Mouse (Mus musculus): Measurements from ENCODE around the gene Ubtd2.

Gene Ubtd2

GRCm38 (mm10) chr11:32524122-32524920, 69.2 kb downstream of the Ubtd2 start:
- 84% methylated on average over 11 of the region's 11 CpGs for WGBS

- 92% methylated on average over 4 of the region's 4 CpGs for WGBS
Observed at GRCm38 (mm10) chr11:32527006-32527405, 71.8 kb downstream of the Ubtd2 start.

DNA sequence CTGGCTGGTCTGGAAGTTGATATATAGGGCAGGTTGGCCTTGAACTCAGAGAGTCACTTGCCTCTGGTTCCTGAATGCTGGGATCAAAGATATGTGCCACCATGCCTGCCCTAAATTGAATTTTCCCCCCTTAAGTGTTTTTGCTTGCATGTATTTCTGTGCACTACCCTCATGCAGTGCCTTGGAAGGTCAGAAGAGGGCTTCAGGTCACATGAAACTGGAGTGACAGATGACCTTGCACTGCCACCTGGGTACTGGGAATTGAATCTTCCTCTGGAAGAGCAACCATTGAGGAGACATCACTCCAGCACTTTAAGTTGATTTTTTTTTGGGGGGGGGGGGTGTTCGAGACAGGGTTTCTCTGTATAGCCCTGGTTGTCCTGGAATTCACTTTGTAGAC, 75.0 kb downstream of the Ubtd2 start:
- WGBS: 79% methylated on average over 1 of the region's 1 CpGs

- WGBS: 6% methylated on average over 33 of the region's 33 CpGs
Observed at GRCm38 (mm10) chr11:32531871-32532764, 76.9 kb downstream of the Ubtd2 start, which contains the start of gene Efcab9. Gene Efcab9 (minus strand): TSS chr11:32532081.

- WGBS: under 1% methylated on average over 76 of the region's 82 CpGs
Observed at GRCm38 (mm10) chr11:32532765-32533481, 77.8 kb downstream of the Ubtd2 start, which contains the start of gene Stk10. Gene Stk10 (plus strand): TSS chr11:32533305.

- WGBS: 4% methylated on average over 24 of the region's 24 CpGs
Observed at GRCm38 (mm10) chr11:32533482-32534261, 78.5 kb downstream of the Ubtd2 start.

- WGBS: 76% methylated on average over 7 of the region's 7 CpGs
Observed at GRCm38 (mm10) chr11:32534453-32535075, 79.4 kb downstream of the Ubtd2 start.

GRCm38 (mm10) chr11:32535646-32536045, 80.5 kb downstream of the Ubtd2 start:
- 97% methylated on average over 4 of the region's 4 CpGs for WGBS

DNA sequence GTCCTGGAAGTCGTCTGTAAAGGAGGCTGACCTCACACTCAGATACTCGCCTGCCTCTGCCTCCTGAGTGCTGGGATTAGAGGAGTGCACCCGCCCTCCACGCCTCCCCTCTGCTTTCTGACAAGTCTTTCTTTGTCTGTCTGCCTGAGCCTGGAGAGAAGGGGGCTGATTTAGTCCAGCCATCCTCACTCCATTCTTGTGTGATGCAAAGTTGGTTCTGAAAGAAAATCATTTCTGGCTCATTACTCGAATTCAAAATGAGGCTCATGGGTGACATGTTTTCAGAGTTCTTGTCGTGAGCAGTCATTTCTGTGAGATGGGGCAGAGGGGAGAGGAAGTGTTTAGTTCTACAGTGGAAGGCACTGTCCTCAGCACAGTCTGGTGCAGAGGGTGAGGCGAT, 81.8 kb downstream of the Ubtd2 start:
- 58% methylated on average over 7 of the region's 7 CpGs for WGBS

DNA sequence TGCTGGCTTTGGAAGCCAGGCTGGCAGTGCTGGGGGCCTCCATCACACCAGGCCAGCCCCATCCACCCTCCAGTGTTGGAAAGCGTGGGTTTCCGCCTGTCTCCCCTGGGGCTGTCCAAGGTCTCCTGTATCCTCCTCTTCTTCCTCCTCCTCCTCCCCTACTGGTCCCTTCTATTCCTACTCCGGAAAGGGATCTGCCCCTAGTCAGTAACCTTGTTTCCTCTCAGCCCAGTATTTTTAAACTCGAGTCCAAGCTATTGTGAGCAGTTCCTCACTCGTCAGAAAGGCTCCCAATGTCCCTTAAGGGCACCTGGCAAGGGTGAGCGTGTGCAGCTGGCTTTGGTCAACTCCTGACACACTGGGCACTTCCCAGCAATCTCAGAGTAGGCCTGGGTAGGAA, 83.3 kb downstream of the Ubtd2 start:
- 71% methylated on average over 6 of the region's 6 CpGs for WGBS

DNA sequence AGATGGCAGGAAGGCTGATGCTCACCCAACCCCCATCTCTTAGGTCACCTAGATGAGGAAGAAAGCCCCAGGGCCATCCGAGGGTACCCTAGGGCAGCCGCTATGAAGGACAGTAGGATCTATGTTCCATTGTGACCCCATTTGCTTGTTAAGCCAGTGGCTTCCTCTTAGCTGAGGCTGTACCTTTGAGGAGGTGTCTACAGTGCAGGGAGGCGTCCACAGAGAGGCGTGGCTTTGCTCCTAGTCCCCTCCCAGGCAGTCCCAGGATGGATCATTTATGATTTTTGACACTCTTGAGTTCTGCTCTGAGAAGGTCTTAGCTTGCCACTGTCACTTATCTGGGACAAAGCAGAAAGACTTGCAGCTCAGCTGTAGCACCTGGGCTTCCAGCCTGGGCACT, 83.7 kb downstream of the Ubtd2 start:
- WGBS: 89% methylated on average over 4 of the region's 4 CpGs

DNA sequence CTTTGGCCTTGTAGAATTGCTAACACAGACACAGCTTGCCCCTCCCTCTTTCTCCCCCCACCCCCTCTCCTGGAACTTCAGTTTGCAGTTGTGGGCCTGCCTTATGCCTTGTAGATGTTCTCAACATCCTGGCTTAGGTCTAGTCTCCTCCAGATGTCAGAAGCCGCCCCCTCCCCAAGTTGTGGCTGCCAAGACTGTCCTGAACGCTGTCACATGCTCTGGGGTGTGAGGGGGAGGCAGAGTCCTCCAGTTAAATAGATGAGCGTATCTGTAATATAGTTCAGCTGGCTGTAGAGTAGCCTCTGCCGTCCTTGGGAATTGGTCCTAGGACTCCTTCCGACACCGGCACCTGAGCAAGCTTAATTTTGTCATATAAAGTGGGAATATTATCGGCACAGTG, 84.5 kb downstream of the Ubtd2 start:
- WGBS: 85% methylated on average over 7 of the region's 7 CpGs

- WGBS: 62% methylated on average over 6 of the region's 6 CpGs
Observed at GRCm38 (mm10) chr11:32540463-32540862, 85.3 kb downstream of the Ubtd2 start.

- 96% methylated on average over 4 of the region's 4 CpGs for WGBS
Observed at GRCm38 (mm10) chr11:32542181-32542580, 87.0 kb downstream of the Ubtd2 start.

DNA sequence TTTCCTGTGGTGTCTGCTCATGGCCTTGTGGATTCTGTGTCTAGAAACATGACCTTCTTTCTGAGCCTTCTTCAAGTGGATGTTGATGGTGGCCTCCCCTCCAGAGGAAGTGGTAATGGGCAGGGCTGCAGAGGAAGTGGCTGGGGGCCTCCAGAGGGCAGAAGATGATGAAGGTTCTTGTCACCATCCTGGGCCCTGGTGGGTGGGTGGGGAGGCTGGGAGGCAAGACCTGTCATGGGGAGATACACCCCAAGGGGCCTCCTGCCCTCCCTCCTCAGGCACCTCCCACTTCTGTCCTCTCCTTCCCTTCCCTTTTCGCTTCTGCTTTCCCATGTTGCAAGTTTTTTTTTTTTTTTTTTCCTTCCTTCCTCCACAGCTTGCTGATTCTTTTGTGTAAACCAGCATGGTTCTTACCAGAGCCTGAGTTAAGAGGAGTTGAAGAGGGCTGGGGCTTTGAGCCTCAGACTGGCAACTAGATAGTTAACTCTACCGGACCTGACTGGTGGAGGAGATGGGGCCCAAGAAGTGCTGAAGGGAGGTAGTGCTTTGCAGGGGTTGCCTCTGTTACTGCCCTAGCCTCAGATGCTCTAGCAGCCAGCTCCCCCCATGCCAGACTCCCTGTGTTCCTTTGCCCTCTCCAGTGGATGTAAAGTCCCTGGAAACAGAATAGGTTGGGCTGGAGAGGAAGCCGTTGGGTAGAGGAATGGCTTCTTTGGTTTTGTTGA, 87.7 kb downstream of the Ubtd2 start:
- 44% methylated on average over 3 of the region's 3 CpGs for WGBS

GRCm38 (mm10) chr11:32544041-32544440, 88.9 kb downstream of the Ubtd2 start:
- 91% methylated on average over 6 of the region's 6 CpGs for WGBS

GRCm38 (mm10) chr11:32544497-32544896, 89.3 kb downstream of the Ubtd2 start:
- WGBS: 78% methylated on average over 5 of the region's 5 CpGs

DNA sequence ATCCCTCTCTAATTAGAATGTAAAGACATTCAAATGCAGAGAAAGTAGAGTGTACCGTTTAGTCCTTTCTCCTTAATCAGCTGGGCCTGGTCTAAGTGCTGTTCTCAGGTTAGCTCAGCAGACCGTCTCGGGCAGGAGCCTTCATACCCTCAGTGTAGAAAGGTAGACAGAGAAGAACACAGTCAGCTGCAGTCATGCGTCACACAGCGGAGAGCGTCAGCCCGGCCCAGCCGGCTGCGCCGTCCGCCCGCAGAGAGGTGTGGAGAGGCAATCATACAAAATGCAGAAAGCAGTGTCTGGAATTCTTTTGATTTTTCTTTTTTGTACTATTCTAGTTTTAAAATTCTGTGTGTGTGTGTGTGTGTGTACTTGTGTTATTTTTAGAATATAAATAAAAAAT, 90.4 kb downstream of the Ubtd2 start:
- WGBS: 68% methylated on average over 12 of the region's 12 CpGs

DNA sequence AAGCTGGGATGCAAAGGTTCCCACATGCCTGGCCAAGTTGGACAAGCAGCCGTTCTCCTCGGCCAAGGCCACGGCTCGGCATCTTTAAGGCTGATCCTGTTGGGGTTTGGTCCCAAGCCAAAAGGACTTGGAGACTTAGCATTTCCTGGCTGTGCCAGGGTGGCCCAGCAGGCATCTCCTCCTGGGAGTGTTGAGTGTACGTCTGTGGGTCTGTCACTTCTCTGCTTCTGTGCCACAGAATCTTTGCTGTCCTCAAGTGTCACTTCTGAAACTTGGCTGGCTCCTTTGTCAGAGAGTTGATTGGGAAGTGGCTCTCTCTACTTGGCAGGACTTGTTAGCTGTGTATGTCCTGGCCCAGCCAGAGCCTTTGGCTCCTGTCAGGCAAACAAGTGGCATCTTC, 91.3 kb downstream of the Ubtd2 start:
- WGBS: 58% methylated on average over 5 of the region's 5 CpGs

DNA sequence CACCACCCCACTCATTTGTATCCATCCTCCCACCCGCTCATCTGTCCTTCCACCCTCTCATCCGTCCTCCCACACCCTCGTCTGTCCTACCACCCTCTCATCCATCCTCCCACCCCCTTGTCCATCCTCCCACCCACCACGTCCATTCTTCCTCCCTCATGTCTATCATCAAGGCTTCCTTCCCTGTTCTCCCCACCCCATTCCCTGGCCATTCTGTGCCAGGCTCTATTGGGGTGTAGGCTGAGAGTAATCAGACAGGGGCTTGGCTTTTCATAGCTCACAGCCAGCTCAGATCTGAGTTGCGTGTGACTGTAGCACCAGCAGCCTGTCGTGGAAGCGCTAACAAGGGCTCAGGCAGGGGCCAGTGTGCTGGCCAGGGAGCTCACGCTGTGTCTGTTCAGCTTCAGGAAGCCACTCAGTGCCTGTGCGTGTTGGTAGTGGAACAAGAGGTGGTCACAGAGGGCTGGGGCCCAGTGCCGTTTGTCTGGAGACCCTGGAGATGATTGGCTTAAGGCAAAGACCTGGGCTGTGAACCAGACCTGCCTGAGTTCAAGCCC, 92.3 kb downstream of the Ubtd2 start:
- 81% methylated on average over 10 of the region's 10 CpGs for WGBS

All from cerebral cortex, adult 2 months (tissue).